Mouse (Mus musculus) liver, embryonic 12.5 days (tissue): ENCODE measurements around the gene Itgad. TPM values are rescaled to one million over a fixed set of nuclear protein-coding genes. Genes with fewer than 3 reads are reported as not detected.
A peak's percentile ranks its signal among the peaks of the same experiment; 100 is the strongest.

Experiments used
- ATAC-seq: fragments of 200-750 bp; cut with Nextera tagmentation; 2 replicates; pipeline ENCODE4 v1.8.0; 2017; ENCODE audit warnings: moderate number of reproducible peaks, mild to moderate bottlenecking, moderate library complexity
- H3K27ac ChIP-seq: fragments of 300-500 bp; sonication (generic); 2 replicates; pipeline ENCODE4 v1.5.1; 2016; ENCODE audit warnings: mild to moderate bottlenecking
- H3K27me3 ChIP-seq: fragments of 300-500 bp; sonication (generic); replicated peaks from 2 replicates; pipeline ENCODE4 v1.6.1; 2016; ENCODE audit warnings: mild to moderate bottlenecking, moderate library complexity
- H3K36me3 ChIP-seq: fragments of 300-500 bp; sonication (generic); 2 replicates; pipeline ENCODE4 v1.6.1; 2016; ENCODE audit warnings: mild to moderate bottlenecking, moderate library complexity
- H3K4me1 ChIP-seq: fragments of 300-500 bp; sonication (generic); 2 replicates; pipeline ENCODE4 v1.6.1; 2016
- H3K4me2 ChIP-seq: fragments of 300-500 bp; sonication (generic); 2 replicates; pipeline ENCODE4 v1.6.1; 2016; ENCODE audit warnings: mild to moderate bottlenecking, moderate library complexity
- H3K4me3 ChIP-seq: fragments of 300-500 bp; sonication (generic); 2 replicates; pipeline ENCODE4 v1.5.1; 2016; ENCODE audit warnings: mild to moderate bottlenecking, moderate library complexity
- H3K9ac ChIP-seq: fragments of 300-500 bp; sonication (generic); 2 replicates; pipeline ENCODE4 v1.6.1; 2016; ENCODE audit warnings: mild to moderate bottlenecking, moderate library complexity
- H3K9me3 ChIP-seq: fragments of 300-500 bp; sonication (generic); replicated peaks from 2 replicates; pipeline ENCODE4 v1.6.1; 2016; ENCODE audit warnings: mild to moderate bottlenecking, moderate library complexity
- WGBS: fragments of 180-500 bp; shearing (Covaris S2); methylation state at CpG from one replicate; pipeline ENCODE4 v1.1.7; 2016; ENCODE audit not compliant: insufficient replicate concordance; 5-methylcytosine and 5-hydroxymethylcytosine counted together
- polyA plus RNA-seq: library from polyadenylated mRNA; unstranded; fragments of >200 nt; fragmentation: Nextera tagmentation; extraction: Ambion mirVana; gene quantifications from 2 replicates; pipeline ENCODE4 v1.2.1, GENCODE M21; 2016

The Itgad gene
- polyA plus RNA-seq, 1 experiment from 2014 or later = not detected

DNA sequence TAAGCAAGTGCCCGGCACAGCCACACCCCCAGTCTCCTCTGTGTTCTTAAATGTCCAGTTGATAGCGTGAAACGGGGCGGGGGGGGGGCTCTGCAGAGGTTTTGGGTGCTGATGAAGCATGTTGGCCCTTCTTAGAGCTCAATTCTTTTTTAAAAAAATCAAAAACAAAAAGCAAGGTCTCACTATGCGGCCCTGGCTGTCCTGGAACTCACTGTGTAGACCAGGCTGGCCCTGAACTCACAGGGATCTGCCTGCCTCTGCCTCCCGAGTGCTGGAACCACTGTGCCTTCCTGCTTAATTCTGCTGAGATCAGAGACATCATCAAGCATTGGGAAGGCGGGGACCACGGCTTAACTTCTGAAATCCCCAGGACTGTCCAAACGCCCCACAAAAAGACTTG lies 47.4 kb downstream of the Itgad start:
- H3K4me2 ChIP-seq = no peak overlapping the region
- H3K27ac ChIP-seq = no peak overlapping the region
- 70% methylated on average over 9 of the region's 9 CpGs for WGBS
- H3K27me3 ChIP-seq = no peaks in the 10 kb centered on the region
- H3K36me3 ChIP-seq = no peaks in the 10 kb centered on the region
- no peak overlapping the region for H3K4me3 ChIP-seq
- ATAC-seq = no peak
- H3K9ac ChIP-seq = no peak overlapping the region
- H3K9me3 ChIP-seq = no peaks in the 10 kb centered on the region
- H3K4me1 ChIP-seq = no peaks in the 10 kb centered on the region

DNA sequence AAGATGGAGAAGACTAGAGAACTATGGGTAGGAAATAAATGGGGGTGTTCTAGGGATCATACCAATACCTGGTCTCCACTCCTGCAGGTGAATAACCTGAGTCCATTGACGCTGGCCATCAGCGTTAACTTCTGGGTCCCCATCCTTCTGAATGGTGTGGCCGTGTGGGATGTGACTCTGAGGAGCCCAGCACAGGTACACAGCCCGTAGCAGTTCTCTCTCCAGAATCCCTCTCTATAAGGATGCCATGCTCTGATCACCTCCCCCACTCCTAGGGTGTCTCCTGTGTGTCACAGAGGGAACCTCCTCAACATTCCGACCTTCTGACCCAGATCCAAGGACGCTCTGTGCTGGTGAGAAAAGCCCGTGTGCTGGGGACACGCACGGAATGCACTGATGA lies 48.9 kb downstream of the Itgad start:
- Histone ChIP-seq H3K9me3 (no peaks in the 10 kb centered on the region), H3K9ac (no peak overlapping the region), H3K27me3 (no peaks in the 10 kb centered on the region), H3K27ac (no peak overlapping the region), H3K4me1 (no peaks in the 10 kb centered on the region), H3K36me3 (no peaks in the 10 kb centered on the region), H3K4me2 (no peak overlapping the region), H3K4me3 (no peak overlapping the region)
- 75% methylated on average over 9 of the region's 9 CpGs for WGBS
- no peak for ATAC-seq

DNA sequence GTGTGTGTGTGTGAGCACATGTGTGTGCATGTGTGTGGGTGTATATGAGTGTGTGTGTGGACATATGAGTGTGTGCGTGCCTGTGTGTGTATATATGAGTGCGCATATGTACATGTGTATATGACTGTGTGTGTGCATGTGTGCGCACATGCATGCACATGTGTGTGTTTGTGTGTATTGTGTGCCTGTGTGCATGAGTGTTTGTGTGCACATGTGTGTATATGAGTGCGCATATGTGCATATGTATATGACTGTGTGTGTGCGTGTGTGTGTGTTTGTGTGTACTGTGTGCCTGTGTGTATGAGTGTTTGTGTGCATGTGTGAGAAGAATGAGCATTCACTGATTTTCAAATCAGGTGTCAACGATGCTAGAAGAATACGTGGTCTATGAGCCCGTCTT lies 50.0 kb downstream of the Itgad start:
- H3K9ac ChIP-seq = no peak overlapping the region
- no peaks in the 10 kb centered on the region for H3K36me3 ChIP-seq
- no peak overlapping the region for H3K4me2 ChIP-seq
- no peak overlapping the region for H3K4me3 ChIP-seq
- H3K9me3 ChIP-seq = no peaks in the 10 kb centered on the region
- no peak for ATAC-seq
- H3K4me1 ChIP-seq = no peaks in the 10 kb centered on the region
- no peak overlapping the region for H3K27ac ChIP-seq
- WGBS = 85% methylated on average over 8 of the region's 8 CpGs
- no peaks in the 10 kb centered on the region for H3K27me3 ChIP-seq

DNA sequence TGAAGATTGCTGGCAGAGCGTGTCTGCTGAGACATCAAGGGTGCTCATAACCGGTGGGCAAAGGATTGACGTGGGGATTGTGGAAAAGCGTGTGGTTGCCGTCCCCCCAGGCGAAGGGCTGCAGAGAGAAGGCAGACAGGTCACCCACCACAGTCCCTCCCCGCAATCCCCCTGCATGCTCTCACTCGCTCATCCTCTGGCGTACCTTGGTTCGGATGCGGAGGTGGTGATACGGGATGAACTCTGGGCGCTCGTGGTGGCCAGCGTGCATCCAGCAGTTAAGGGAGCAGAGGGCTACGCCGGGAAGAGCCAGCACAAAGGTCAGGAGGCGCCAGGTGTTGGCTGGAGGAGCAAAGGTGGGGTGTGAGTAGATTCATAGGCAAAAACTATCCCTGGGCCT lies 51.5 kb downstream of the Itgad start:
- no peaks in the 10 kb centered on the region for H3K4me1 ChIP-seq
- no peaks in the 10 kb centered on the region for H3K27me3 ChIP-seq
- no peak overlapping the region for H3K4me2 ChIP-seq
- no peak overlapping the region for H3K27ac ChIP-seq
- no peak for ATAC-seq
- H3K9me3 ChIP-seq = no peaks in the 10 kb centered on the region
- no peaks in the 10 kb centered on the region for H3K36me3 ChIP-seq
- WGBS = 72% methylated on average over 18 of the region's 18 CpGs
- H3K9ac ChIP-seq = no peak overlapping the region
- H3K4me3 ChIP-seq = no peak overlapping the region

DNA sequence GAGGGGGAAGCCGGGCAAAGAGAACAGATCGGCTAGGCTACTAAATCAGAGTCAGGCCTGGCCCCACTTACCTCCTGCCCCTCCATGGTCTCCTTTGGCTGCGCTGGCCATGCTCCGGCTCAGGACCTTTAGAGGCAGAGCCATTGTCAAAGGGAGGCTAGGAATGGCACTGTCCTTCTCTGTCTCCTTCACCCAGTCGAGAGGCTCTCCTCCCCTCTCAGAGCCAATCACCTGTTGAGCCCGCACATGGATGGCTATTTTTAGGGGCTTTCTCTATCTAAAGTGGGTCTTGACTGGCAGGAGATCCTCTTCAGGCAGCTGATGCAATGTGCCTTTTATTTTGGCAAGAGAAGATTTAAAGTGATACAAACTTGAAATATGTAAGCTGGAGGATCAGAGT lies 52.0 kb downstream of the Itgad start, which contains the start of gene Cox6a2:
Gene Cox6a2 (minus strand): TSS at position 236 of the 400 bp plus-strand sequence.
- H3K9ac ChIP-seq = no peak within 1 kb of the TSS
- no peak within 1 kb of the TSS for H3K4me3 ChIP-seq
- no peaks in the 10 kb centered on the region for H3K36me3 ChIP-seq
- no peak within 1 kb of the TSS for H3K27ac ChIP-seq
- no peaks in the 10 kb centered on the region for H3K4me1 ChIP-seq
- H3K9me3 ChIP-seq = no peaks in the 10 kb centered on the region
- no peaks in the 10 kb centered on the region for H3K27me3 ChIP-seq
- H3K4me2 ChIP-seq = no peak within 1 kb of the TSS
- no peak for ATAC-seq
- WGBS = 62% methylated on average over 6 of the region's 6 CpGs

DNA sequence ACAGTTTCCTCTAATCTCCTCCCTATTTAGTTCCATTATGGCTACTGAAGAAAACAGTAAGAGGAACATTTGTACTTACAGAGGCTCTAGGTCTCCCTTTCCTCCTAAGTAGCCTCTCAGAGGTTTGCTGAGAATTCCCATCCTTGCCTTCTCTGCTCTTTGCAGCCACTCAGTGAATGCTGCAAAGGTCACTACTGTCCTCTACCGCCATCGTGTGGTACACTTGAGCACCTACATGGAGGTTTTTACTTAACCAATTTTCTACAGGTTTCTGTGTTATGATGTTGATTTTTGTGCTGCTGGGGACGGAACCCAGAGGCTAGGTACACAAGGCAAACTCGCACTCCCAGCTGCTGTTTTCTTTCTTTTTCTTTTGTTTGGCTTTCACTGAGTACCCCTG lies 54.0 kb downstream of the Itgad start:
- Histone ChIP-seq H3K27ac (no peak overlapping the region), H3K4me1 (no peaks in the 10 kb centered on the region), H3K27me3 (no peaks in the 10 kb centered on the region), H3K36me3 (no peaks in the 10 kb centered on the region), H3K9me3 (no peaks in the 10 kb centered on the region), H3K9ac (no peak overlapping the region), H3K4me2 (no peak overlapping the region), H3K4me3 (no peak overlapping the region)
- ATAC-seq = no peak
- 5% methylated on average over 4 of the region's 4 CpGs for WGBS

DNA sequence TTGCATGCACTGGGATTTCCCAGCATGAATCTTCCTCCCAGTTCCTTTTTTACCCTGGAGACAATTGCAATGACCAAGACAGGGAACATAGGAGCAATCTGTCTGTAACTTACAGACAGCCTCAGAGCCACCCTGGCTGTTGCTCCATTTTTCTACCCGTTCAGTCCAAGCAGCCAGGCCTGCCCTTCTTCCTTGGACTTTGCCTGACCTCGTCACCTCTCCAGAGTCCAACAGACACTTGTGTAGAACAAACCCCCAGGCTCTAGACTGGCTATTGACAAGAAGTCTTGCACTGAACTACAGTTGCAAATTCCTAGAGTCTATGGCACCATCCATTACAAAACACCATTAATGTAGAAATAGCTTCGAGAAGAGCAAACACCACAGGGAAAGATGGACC lies 55.6 kb downstream of the Itgad start:
- no peak for ATAC-seq
- Histone ChIP-seq H3K27ac (no peak overlapping the region), H3K4me3 (no peak overlapping the region), H3K27me3 (no peaks in the 10 kb centered on the region), H3K36me3 (no peaks in the 10 kb centered on the region), H3K4me2 (no peak overlapping the region), H3K4me1 (no peaks in the 10 kb centered on the region), H3K9me3 (no peaks in the 10 kb centered on the region), H3K9ac (no peak overlapping the region)
- WGBS = 46% methylated on average over 3 of the region's 3 CpGs

DNA sequence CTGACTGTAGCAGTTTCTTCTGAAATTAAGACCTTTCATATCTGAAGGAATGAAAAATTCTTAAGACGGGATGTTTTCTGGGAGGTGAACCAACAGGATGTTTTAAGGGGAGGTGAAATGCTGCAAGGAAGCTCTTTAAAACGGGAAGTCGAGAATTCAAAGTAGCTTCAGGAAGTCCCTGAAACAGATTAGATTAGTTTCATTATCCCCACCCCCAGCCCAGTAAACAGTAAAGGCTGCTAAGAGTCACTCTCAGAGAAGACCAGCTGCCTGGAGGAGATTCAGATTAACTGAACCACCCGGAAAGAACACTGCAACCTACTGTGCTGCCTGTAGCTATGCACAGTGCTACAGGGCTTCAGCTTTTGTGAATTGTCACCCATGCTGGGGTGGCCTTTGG lies 65.8 kb downstream of the Itgad start:
- no peaks in the 10 kb centered on the region for H3K9me3 ChIP-seq
- H3K27ac ChIP-seq = no peak overlapping the region
- H3K36me3 ChIP-seq = no peaks in the 10 kb centered on the region
- H3K4me2 ChIP-seq = no peak overlapping the region
- H3K4me1 ChIP-seq = no peaks in the 10 kb centered on the region
- no peak overlapping the region for H3K9ac ChIP-seq
- WGBS = 42% methylated on average over 4 of the region's 4 CpGs
- no peaks in the 10 kb centered on the region for H3K27me3 ChIP-seq
- no peak overlapping the region for H3K4me3 ChIP-seq
- no peak for ATAC-seq

DNA sequence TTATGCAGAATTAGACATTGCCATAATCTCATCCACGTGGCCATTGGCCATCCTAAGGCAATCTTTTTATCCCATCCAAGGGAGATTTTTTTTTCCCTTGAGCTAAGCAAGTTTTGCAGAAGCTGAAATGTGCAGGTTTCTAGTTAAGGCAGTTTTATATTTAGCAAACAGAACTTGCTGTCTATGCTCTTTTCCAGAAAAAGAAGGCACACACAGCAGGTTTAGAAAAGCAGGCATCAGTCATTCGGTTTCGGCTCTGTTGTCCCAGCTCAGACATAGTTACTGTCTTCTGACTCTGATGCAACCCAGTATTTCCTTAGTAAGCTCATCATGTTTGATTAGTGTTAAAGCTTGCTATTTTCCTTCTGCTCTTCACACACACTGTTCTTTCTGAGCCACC lies 66.8 kb downstream of the Itgad start:
- Histone ChIP-seq H3K27me3 (no peaks in the 10 kb centered on the region), H3K4me1 (no peaks in the 10 kb centered on the region), H3K36me3 (no peaks in the 10 kb centered on the region), H3K9ac (no peak overlapping the region), H3K4me2 (no peak overlapping the region), H3K9me3 (no peaks in the 10 kb centered on the region), H3K27ac (no peak overlapping the region), H3K4me3 (no peak overlapping the region)
- WGBS = 64% methylated on average over 3 of the region's 3 CpGs
- no peak for ATAC-seq

DNA sequence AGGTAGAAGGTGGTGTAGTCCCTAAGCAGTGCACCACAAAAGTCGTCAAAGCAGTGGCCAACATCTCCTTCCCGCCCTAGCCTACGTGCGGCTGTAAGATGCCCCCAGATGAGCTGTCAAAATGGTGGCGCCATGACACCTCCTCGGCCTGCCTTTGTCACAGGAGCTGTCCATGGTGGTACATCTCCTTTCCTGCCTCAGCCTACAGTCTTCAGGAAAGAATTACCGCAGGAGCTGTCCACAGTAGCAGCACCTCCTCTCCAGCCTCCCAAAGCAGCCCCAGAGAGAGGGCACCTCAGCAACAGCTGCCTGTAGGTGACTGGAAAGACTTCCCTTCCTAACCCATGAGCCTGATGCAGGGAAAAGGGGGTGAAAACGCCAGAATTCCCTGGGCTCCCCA lies 77.6 kb downstream of the Itgad start:
- Histone ChIP-seq H3K4me1 (peaks cover 4% of the 10 kb centered on the region), H3K9me3 (no peaks in the 10 kb centered on the region), H3K27ac (no peak overlapping the region), H3K9ac (no peak overlapping the region), H3K4me3 (no peak overlapping the region), H3K4me2 (no peak overlapping the region), H3K36me3 (peaks cover 7% of the 10 kb centered on the region), H3K27me3 (peaks cover 9% of the 10 kb centered on the region; the same call in 1 of the 2 replicates)
- WGBS = 27% methylated on average over 8 of the region's 8 CpGs
- no peak for ATAC-seq

DNA sequence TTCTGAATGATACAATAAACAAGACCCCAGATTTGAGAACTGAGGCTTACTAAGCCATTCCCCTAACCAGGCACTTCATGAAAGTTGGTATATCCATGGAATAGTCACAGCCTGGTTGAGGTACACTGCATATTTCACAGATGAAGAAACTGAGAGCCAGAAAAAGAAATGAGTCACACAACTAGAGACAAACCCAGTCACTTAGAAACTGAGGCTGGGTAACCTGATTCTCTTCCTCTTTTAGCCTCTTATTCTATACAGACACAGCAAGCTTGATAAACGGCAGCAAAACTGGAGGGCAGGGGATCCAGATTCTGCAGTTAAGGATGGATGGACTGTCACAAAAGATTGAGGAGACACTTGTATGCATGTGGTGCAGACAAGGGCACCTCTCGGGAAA lies 80.6 kb downstream of the Itgad start:
- Histone ChIP-seq H3K9ac (no peak overlapping the region), H3K36me3 (peaks cover 10% of the 10 kb centered on the region), H3K4me3 (no peak overlapping the region), H3K4me2 (no peak overlapping the region), H3K27ac (no peak overlapping the region), H3K4me1 (peaks cover 21% of the 10 kb centered on the region), H3K9me3 (no peaks in the 10 kb centered on the region), H3K27me3 (peaks cover 9% of the 10 kb centered on the region; the same call in 1 of the 2 replicates)
- ATAC-seq = no peak
- 58% methylated on average over 2 of the region's 2 CpGs for WGBS

DNA sequence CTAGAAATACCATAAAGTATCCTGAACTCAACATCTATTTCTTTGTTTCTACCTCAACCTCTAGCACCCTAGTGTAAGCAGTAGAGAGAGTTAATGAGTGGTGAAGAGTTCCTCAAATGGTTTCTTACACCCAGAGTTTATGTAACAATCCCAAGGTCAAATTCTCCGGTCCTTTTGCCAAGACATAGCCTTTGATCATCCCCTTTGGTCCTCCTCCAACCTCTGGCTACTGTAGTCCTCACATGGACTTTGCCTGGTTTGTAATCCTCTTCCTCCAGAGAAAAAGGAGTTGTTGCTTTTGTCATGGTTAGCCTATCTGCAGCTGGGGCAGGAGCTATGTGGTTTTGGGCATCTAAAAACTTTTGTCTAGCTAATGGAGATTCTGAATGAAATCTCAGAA lies 81.3 kb downstream of the Itgad start:
- Histone ChIP-seq H3K27ac (no peak overlapping the region), H3K9ac (no peak overlapping the region), H3K9me3 (no peaks in the 10 kb centered on the region), H3K4me3 (no peak overlapping the region), H3K27me3 (peaks cover 9% of the 10 kb centered on the region; the same call in 1 of the 2 replicates), H3K4me2 (no peak overlapping the region), H3K36me3 (peaks cover 17% of the 10 kb centered on the region), H3K4me1 (peaks cover 28% of the 10 kb centered on the region)
- ATAC-seq = no peak
- WGBS = 82% methylated on average over 1 of the region's 1 CpGs

DNA sequence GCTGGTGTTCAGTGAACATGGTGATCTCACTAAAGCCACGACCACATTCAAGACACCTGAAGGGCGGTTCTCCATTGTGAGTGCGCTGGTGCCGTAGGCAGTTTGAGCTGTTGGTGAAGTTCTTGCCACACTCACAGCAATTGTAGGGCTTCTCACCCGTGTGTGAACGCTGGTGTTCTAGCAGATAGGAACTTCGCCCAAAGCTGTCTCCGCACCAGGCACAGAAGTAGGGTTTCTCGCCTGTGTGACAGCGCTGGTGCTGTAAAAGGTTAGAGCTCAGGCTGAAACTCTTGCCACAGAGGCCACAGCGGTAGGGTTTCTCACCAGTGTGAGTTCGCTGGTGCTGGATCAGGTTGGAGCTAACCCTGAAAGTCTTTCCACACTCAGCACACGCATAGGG lies 82.2 kb downstream of the Itgad start:
- Histone ChIP-seq H3K4me3 (peak overlapping the region; percentile 81), H3K4me2 (peak overlapping the region; percentile 87), H3K27me3 (peaks cover 5% of the 10 kb centered on the region; the same call in 1 of the 2 replicates), H3K9me3 (no peaks in the 10 kb centered on the region), H3K36me3 (peaks cover 27% of the 10 kb centered on the region), H3K4me1 (peaks cover 33% of the 10 kb centered on the region), H3K9ac (peak overlapping the region; percentile 88; the same call in 1 of the 2 replicates), H3K27ac (peak overlapping the region; percentile 99)
- no peak for ATAC-seq
- 88% methylated on average over 13 of the region's 13 CpGs for WGBS
